Mouse (Mus musculus) G1E (cell line): Measurements from ENCODE around the gene Kcna7. TPM values are rescaled to one million over a fixed set of nuclear protein-coding genes. Genes with fewer than 3 reads are reported as not detected.
A peak's percentile ranks its signal among the peaks of the same experiment; 100 is the strongest.

Source experiments
- ATAC-seq: 2 replicates; pipeline ENCODE4 v1.8.0; 2016; ENCODE audit warnings: mild to moderate bottlenecking; ENCODE audit not compliant: insufficient number of reproducible peaks, poor library complexity, low FRiP score, severe bottlenecking; ENCODE audit errors: extremely low read depth
- DNase-seq: peaks from one replicate; pipeline ENCODE4 v3.0.0; 2012; ENCODE audit warnings: low spot score
- H3K27me3 ChIP-seq: 2 replicates; pipeline ENCODE4 v1.6.1; 2012; ENCODE audit warnings: mild to moderate bottlenecking, low read length, inconsistent platforms; ENCODE audit not compliant: insufficient read depth
- H3K36me3 ChIP-seq: replicated peaks from 2 replicates; pipeline ENCODE3; 2012; ENCODE audit warnings: mild to moderate bottlenecking, inconsistent platforms
- H3K4me1 ChIP-seq: 2 replicates; pipeline ENCODE4 v1.6.1; 2012; ENCODE audit warnings: low read depth, low read length, inconsistent platforms, mixed read lengths; ENCODE audit not compliant: insufficient read depth
- H3K4me3 ChIP-seq: 2 replicates; pipeline ENCODE4 v1.5.1; 2012; ENCODE audit warnings: low read depth, mild to moderate bottlenecking, inconsistent platforms, low read length, moderate library complexity, mixed read lengths
- H3K9me3 ChIP-seq: replicated peaks from 2 replicates; pipeline ENCODE4 v1.6.1; 2012; ENCODE audit warnings: inconsistent platforms
- CTCF ChIP-seq: IDR thresholded peaks from 2 replicates; pipeline ENCODE4 v1.5.1; 2012; ENCODE audit warnings: low read depth, low read length, inconsistent platforms, mixed read lengths
- GATA1 ChIP-seq: IDR thresholded peaks from 2 replicates; pipeline ENCODE4 v1.6.1; 2012; ENCODE audit warnings: borderline replicate concordance, low read length, inconsistent platforms, mixed read lengths
- GATA2 ChIP-seq: IDR thresholded peaks from 2 replicates; pipeline ENCODE4 v1.6.1; 2012; ENCODE audit warnings: low read depth, low read length, inconsistent platforms, borderline replicate concordance
- POLR2AphosphoS5 ChIP-seq: IDR thresholded peaks from 2 replicates; pipeline ENCODE4 v1.6.1; 2012; ENCODE audit warnings: low read depth, low read length, inconsistent platforms; ENCODE audit not compliant: insufficient replicate concordance
- TAL1 ChIP-seq: conservative IDR thresholded peaks from 2 replicates; pipeline ENCODE4 v1.6.1; 2012; ENCODE audit warnings: low read depth, low read length, inconsistent platforms, mixed read lengths
- polyA plus RNA-seq: library from polyadenylated mRNA; stranded (reverse); fragments of >175 nt; gene quantifications from 2 replicates; pipeline ENCODE4 v1.2.3, GENCODE M21; 2012
- total RNA-seq, 2 experiments: library from RNA; stranded (forward) in 1 of 2; stranded (reverse) in 1 of 2; fragments of 200-1000 nt in 1 of 2; fragments of >200 nt in 1 of 2; fragmentation: Nextera tagmentation in 1 of 2; gene quantifications; 2 replicates each; pipeline ENCODE4 v1.2.3; 2014 to 2017

Gene Kcna7
- total and polyA plus RNA-seq, 3 experiments: 0.05 TPM; not detected in 2

DNA sequence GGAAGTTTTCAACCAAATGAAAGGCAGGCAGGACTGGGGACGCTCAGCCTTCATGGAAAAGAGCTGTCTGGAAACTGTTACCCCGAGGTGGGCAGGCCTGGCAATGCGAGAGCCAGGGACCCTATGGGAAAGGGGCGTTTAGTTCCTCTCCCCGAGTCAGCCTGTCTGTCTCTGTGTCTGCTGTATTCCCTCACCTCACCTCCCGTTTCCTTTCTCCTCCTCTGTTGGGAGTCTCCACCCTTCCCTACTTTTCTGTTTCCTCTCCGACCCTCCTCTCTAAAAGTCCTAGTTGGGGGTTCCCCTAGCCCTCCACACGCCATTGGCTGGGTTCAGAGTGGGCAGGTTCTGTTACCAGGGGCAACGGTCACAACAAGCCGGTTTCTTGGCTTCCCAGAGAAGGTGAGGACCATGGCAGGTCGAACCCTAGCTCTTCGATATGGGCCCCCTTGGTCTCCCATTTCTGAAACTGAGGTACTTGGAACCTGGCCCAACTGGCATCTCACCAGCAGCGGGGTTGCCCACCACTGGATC lies 12.6 kb downstream of the Kcna7 start:
- DNase-seq (no peak), ATAC-seq (no peak)
- Histone ChIP-seq H3K4me3 (no peak overlapping the region), H3K36me3 (peaks cover 38% of the 10 kb centered on the region), H3K27me3 (peaks cover 55% of the 10 kb centered on the region), H3K9me3 (no peaks in the 10 kb centered on the region), H3K4me1 (peaks cover 47% of the 10 kb centered on the region)
- TF ChIP-seq POLR2AphosphoS5: no peak
- TF ChIP-seq GATA1: no peak
- TF ChIP-seq GATA2: no peak
- TF ChIP-seq CTCF: no peak
- no peak for TF ChIP-seq TAL1

GRCm38 (mm10) chr7:45419859-45420614 lies 14.6 kb downstream of the Kcna7 start:
- peaks cover 58% of the 10 kb centered on the region for H3K36me3 ChIP-seq
- H3K4me3 ChIP-seq: no peak overlapping the region
- no peak for ATAC-seq
- peak; percentile 23; the same call in 1 of the 2 replicates for TF ChIP-seq POLR2AphosphoS5
- TF ChIP-seq TAL1: no peak
- H3K9me3 ChIP-seq: no peaks in the 10 kb centered on the region
- peaks cover 35% of the 10 kb centered on the region for H3K27me3 ChIP-seq
- no peak for DNase-seq
- H3K4me1 ChIP-seq: peaks cover 44% of the 10 kb centered on the region

DNA sequence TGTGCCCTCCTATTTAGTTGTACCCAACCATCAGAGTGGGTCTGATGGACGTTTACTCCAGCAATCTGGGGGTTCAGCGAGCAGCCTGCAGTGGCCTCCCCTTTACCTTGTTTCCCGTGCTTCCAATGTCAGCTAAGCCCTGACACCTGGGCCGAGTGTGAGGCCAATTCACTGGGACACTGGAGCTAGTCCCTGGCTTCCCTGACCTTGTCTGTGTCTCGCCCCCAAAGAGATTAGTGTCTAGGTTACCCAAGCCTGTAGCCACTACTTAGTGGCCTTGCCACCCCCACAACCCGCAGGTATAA lies 15.1 kb downstream of the Kcna7 start, which contains the start of gene Lhb:
TSS of gene Lhb (plus strand) at position 206 of the 305 bp plus-strand sequence.
- Histone ChIP-seq H3K36me3 (peaks cover 63% of the 10 kb centered on the region), H3K27me3 (peaks cover 29% of the 10 kb centered on the region), H3K4me1 (peaks cover 40% of the 10 kb centered on the region), H3K4me3 (no peak within 1 kb of the TSS), H3K9me3 (no peaks in the 10 kb centered on the region)
- no peak for ATAC-seq
- no peak for DNase-seq
- TF ChIP-seq GATA2 (no peak), CTCF (no peak), POLR2AphosphoS5 (no peak), TAL1 (no peak), GATA1 (no peak)

DNA sequence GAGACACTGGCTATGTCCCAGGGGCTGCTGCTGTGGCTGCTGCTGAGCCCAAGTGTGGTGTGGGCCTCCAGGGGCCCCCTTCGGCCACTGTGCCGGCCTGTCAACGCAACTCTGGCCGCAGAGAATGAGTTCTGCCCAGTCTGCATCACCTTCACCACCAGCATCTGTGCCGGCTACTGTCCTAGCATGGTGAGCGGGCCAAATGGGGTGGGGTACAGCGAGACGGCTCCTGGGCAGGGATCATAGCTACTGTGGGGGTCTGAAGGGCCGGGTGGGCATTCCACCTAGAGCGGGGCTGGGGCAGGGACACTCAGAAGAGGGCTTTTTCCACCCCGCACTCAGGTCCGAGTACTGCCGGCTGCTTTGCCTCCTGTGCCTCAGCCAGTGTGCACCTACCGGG lies 15.7 kb downstream of the Kcna7 start:
- no peak for ATAC-seq
- Histone ChIP-seq H3K36me3 (peaks cover 69% of the 10 kb centered on the region), H3K9me3 (no peaks in the 10 kb centered on the region), H3K27me3 (peaks cover 23% of the 10 kb centered on the region), H3K4me3 (no peak overlapping the region), H3K4me1 (peaks cover 36% of the 10 kb centered on the region)
- TF ChIP-seq TAL1 (no peak), CTCF (no peak), POLR2AphosphoS5 (no peak), GATA2 (no peak), GATA1 (no peak)
- no peak for DNase-seq

GRCm38 (mm10) chr7:45426556-45426955 lies 21.1 kb downstream of the Kcna7 start:
- DNase-seq: no peak
- Histone ChIP-seq H3K27me3 (no peaks in the 10 kb centered on the region), H3K36me3 (peaks cover 99% of the 10 kb centered on the region), H3K4me3 (no peak overlapping the region), H3K4me1 (peaks cover 57% of the 10 kb centered on the region), H3K9me3 (no peaks in the 10 kb centered on the region)
- TF ChIP-seq GATA2: no peak
- no peak for TF ChIP-seq CTCF
- TF ChIP-seq TAL1: no peak
- no peak for TF ChIP-seq GATA1
- no peak for TF ChIP-seq POLR2AphosphoS5
- no peak for ATAC-seq

DNA sequence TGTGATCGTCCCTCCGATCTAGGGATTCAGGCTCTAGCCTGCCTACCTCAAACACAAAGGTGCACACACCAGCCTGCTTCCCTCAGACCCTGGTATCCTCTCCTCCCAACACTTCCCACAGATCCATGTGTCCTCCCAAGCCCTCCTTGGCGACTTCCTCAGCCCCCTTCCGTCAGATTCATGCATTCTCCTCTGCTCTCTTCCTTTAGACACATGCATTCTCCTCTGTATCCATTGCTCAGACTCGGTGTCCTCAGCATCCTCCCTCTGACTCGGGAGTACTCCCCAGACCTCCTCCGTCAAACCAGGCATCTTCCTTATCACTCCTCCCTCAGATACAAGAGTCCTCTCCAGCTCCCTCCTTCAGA lies 28.4 kb downstream of the Kcna7 start:
- no peak for TF ChIP-seq CTCF
- no peak for TF ChIP-seq POLR2AphosphoS5
- TF ChIP-seq TAL1: no peak
- TF ChIP-seq GATA1: no peak
- no peak for TF ChIP-seq GATA2
- Histone ChIP-seq H3K4me3 (peak overlapping the region; percentile 73), H3K4me1 (peaks cover 81% of the 10 kb centered on the region), H3K9me3 (no peaks in the 10 kb centered on the region), H3K36me3 (peaks cover 74% of the 10 kb centered on the region), H3K27me3 (no peaks in the 10 kb centered on the region)
- no peak for ATAC-seq
- no peak for DNase-seq
